ENCODE assay signal across 10 mouse cellular contexts in the genomic region with DNA sequence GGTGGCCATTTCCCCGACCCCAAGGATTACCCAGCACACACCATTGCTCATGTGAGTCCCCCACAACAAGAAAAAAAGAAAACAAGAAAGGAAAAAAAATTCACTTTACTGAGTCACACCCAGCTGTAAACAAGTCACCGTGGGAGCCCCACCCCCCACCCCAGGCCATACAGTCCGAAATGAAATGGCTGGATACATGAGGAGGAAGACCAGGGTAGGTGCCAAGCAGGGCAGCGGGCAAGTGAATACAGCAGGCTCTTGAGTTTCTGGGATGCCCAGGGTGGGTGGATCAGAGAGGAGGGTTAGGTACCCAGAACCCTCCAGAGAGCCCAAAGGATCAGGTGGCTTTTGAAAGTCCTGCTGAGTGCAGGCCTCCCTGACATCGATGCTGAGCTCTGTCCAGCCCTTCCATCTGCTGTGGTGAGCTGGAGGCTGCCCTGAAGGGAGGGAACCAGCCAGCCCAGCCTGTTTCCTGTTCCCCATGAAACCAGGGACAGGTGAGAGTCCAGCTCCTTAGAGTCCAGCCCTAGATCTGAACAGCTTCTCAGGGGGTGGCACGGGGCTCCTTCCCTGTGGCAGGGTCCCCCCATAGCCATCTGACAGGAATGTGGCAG. TPM values are rescaled to one million over a fixed set of nuclear protein-coding genes. Genes with fewer than 3 reads are reported as not detected.
DNase-seq lines count a peak whose midpoint lies in the region; ATAC-seq and TF ChIP-seq lines count a peak whose summit lies in the region.
"Had no signal": no experiment of that assay in that cellular context is flagged by ENCODE, and none has a peak within 500 bp of the region (broad histone marks: within the 10 kb centered on the region; RNA-seq: fewer than 3 reads in every experiment).

No protein-coding gene starts in this region.

- H3K27me3 ChIP-seq in intestine, embryonic 16.5 days (replicated peaks; ENCODE audit: control insufficient read depth, insufficient read depth, low read length) = no peaks in the 10 kb centered on the region
- no peaks in the 10 kb centered on the region for H3K27me3 ChIP-seq in stomach, postnatal 0 days (ENCODE audit: control insufficient read depth, insufficient read depth, low read length)

- peak; percentile 25 to 40 for DNase-seq in right cerebral cortex, postnatal 10 days (ENCODE audit: low spot score in 2 of 2)
- DNase-seq in right cerebral cortex, adult 2 months (ENCODE audit: low spot score in 2 of 2) = no peak
- peak; percentile 65 for DNase-seq in embryo, embryonic 9.5 days (ENCODE audit: extremely low spot score)
- DNase-seq in stomach, postnatal 0 days (ENCODE audit: low spot score) = no peak
- DNase-seq in ovary, postnatal 10 days (ENCODE audit: low spot score) = no peak
- no peak for DNase-seq in layer of hippocampus, adult 9-10 months (ENCODE audit: low spot score)

- no peaks in the 10 kb centered on the region for H3K9me3 ChIP-seq in intestine, embryonic 16.5 days (ENCODE audit: control insufficient read depth, low read length)
- H3K9me3 ChIP-seq in stomach, postnatal 0 days (ENCODE audit: control insufficient read depth, low read length) = no peaks in the 10 kb centered on the region

- H3K36me3 ChIP-seq in intestine, embryonic 16.5 days (ENCODE audit: control insufficient read depth, insufficient read depth, low read length) = peaks cover 27% of the 10 kb centered on the region
- H3K36me3 ChIP-seq in stomach, postnatal 0 days (ENCODE audit: control insufficient read depth, insufficient read depth, low read length) = peaks cover 21% of the 10 kb centered on the region

- no peak for TF ChIP-seq CTCF in stomach, postnatal 0 days (IDR thresholded peaks at IDR 0.05; ENCODE audit: low read depth)

- peaks cover 47% of the 10 kb centered on the region for H3K4me1 ChIP-seq in intestine, embryonic 16.5 days (ENCODE audit: control insufficient read depth, insufficient read depth, low read length)
- peaks cover 5% of the 10 kb centered on the region for H3K4me1 ChIP-seq in stomach, postnatal 0 days (replicated peaks; ENCODE audit: control insufficient read depth, insufficient read depth)

- TF ChIP-seq EP300 in stomach, postnatal 0 days (optimal IDR thresholded peaks at IDR 0.05) = no peak

- ATAC-seq in intestine, embryonic 16.5 days = peak; percentile 22; the same call in 1 of the 2 replicates
- ATAC-seq in stomach, postnatal 0 days (ENCODE audit: low FRiP score, low TSS enrichment) = no peak
- ATAC-seq in frontal cortex, adult (ENCODE audit: low TSS enrichment) = no peak

- peak overlapping the region; percentile 54 for H3K27ac ChIP-seq in intestine, embryonic 16.5 days (ENCODE audit: low read length)
- no peak overlapping the region; the same call in 1 of the 2 replicates for H3K27ac ChIP-seq in stomach, postnatal 0 days (replicated peaks)

- H3K4me3 ChIP-seq in intestine, embryonic 16.5 days (ENCODE audit: low read length) = no peak overlapping the region; the same call in 1 of the 2 replicates
- H3K4me3 ChIP-seq in stomach, postnatal 0 days (ENCODE audit: low read depth, low read length) = no peak overlapping the region

- H3K4me2 ChIP-seq in intestine, embryonic 16.5 days (ENCODE audit: low read depth, low read length) = peak overlapping the region; percentile 77
- H3K4me2 ChIP-seq in stomach, postnatal 0 days (replicated peaks; ENCODE audit: low read depth) = peak overlapping the region; percentile 64

- H3K9ac ChIP-seq in intestine, embryonic 16.5 days (ENCODE audit: low read depth, low read length) = peak overlapping the region; percentile 79
- no peak overlapping the region for H3K9ac ChIP-seq in stomach, postnatal 0 days (ENCODE audit: low read length)

- WGBS in intestine, embryonic 16.5 days = 20% methylated on average over 6 of the region's 6 CpGs
- WGBS in stomach, postnatal 0 days = 26% methylated on average over 6 of the region's 6 CpGs

RNA-seq across cellular contexts. Expression of gene Mdk, which starts 0.7 kb away (rescaled TPM):
- polyA plus RNA-seq in intestine, embryonic 16.5 days (2015; fragmentation: Nextera tagmentation; extraction: Ambion mirVana) = 370 and 437 TPM in 2 replicates
- 157 and 170 TPM in 2 replicates for polyA plus RNA-seq in stomach, postnatal 0 days (2015; fragmentation: Nextera tagmentation; extraction: Ambion mirVana)

RNA-seq across cellular contexts. Expression of gene Chrm4, which starts 5.8 kb away (rescaled TPM):
- polyA plus RNA-seq in intestine, embryonic 16.5 days (2015; fragmentation: Nextera tagmentation; extraction: Ambion mirVana) = 0.23 and 0.33 TPM in 2 replicates
- 0.08 and 0.16 TPM in 2 replicates for polyA plus RNA-seq in stomach, postnatal 0 days (2015; fragmentation: Nextera tagmentation; extraction: Ambion mirVana)
- polyA plus RNA-seq: kidney, postnatal 0 days had no signal

RNA-seq across cellular contexts. Expression of gene Gm9821, which starts 12.7 kb away (rescaled TPM):
- polyA plus RNA-seq in intestine, embryonic 16.5 days (2015; fragmentation: Nextera tagmentation; extraction: Ambion mirVana) = 0.28 and 0.55 TPM in 2 replicates
- 0.13 and 0.15 TPM in 2 replicates for polyA plus RNA-seq in stomach, postnatal 0 days (2015; fragmentation: Nextera tagmentation; extraction: Ambion mirVana)
- polyA plus RNA-seq: brain, embryonic 14.5 days had no signal

RNA-seq across cellular contexts. Expression of gene Dgkz, which starts 42.8 kb away (rescaled TPM):
- 46.4 and 66.7 TPM in 2 replicates for polyA plus RNA-seq in intestine, embryonic 16.5 days (2015; fragmentation: Nextera tagmentation; extraction: Ambion mirVana)
- 18.6 and 23.2 TPM in 2 replicates for polyA plus RNA-seq in stomach, postnatal 0 days (2015; fragmentation: Nextera tagmentation; extraction: Ambion mirVana)

Comparison
In these comparisons a context has a peak if more than half of its experiments do, and no peak if none do; other contexts are left out.
1. DNase-seq: peak in right cerebral cortex, postnatal 10 days (2 of 2) and embryo, embryonic 9.5 days (single experiment); none in right cerebral cortex, adult 2 months (0 of 2), stomach, postnatal 0 days (single experiment), ovary, postnatal 10 days (single experiment) and layer of hippocampus, adult 9-10 months (single experiment).